Mouse (Mus musculus) neural tube, embryonic 15.5 days (tissue): ENCODE measurements around the gene Abhd14b. TPM values are rescaled to one million over a fixed set of nuclear protein-coding genes. Genes with fewer than 3 reads are reported as not detected.
"Not testable (repeated sequence)": the region's sequence is repeated elsewhere in the genome, so short reads cannot be mapped to it uniquely, and the experiment has no call there.

Experiments used
- ATAC-seq: fragments of 200-750 bp; cut with Nextera tagmentation; 2 replicates; pipeline ENCODE4 v1.8.0; 2017; ENCODE audit warnings: mild to moderate bottlenecking, moderate TSS enrichment, moderate library complexity; ENCODE audit not compliant: low FRiP score
- H3K27ac ChIP-seq: fragments of 300-500 bp; sonication (generic); replicated peaks from 2 replicates; pipeline ENCODE4 v1.5.1; 2015; ENCODE audit warnings: mild to moderate bottlenecking, inconsistent platforms
- H3K27me3 ChIP-seq: fragments of 300-500 bp; sonication (generic); replicated peaks from 2 replicates; pipeline ENCODE4 v1.6.1; 2015; ENCODE audit warnings: inconsistent platforms
- H3K36me3 ChIP-seq: fragments of 300-500 bp; sonication (generic); 2 replicates; pipeline ENCODE4 v1.6.1; 2015; ENCODE audit warnings: inconsistent platforms
- H3K4me1 ChIP-seq: fragments of 300-500 bp; sonication (generic); 2 replicates; pipeline ENCODE4 v1.6.1; 2015; ENCODE audit warnings: inconsistent platforms
- H3K4me2 ChIP-seq: fragments of 300-500 bp; sonication (generic); 2 replicates; pipeline ENCODE4 v1.6.1; 2015; ENCODE audit warnings: inconsistent platforms, mild to moderate bottlenecking, moderate library complexity
- H3K4me3 ChIP-seq: fragments of 300-500 bp; sonication (generic); replicated peaks from 2 replicates; pipeline ENCODE4 v1.5.1; 2015; ENCODE audit warnings: mild to moderate bottlenecking, inconsistent platforms
- H3K9ac ChIP-seq: fragments of 300-500 bp; sonication (generic); replicated peaks from 2 replicates; pipeline ENCODE4 v1.6.1; 2015; ENCODE audit warnings: mild to moderate bottlenecking, inconsistent platforms
- H3K9me3 ChIP-seq: fragments of 300-500 bp; sonication (generic); replicated peaks from 2 replicates; pipeline ENCODE4 v1.6.1; 2016; ENCODE audit warnings: inconsistent platforms
- WGBS: fragments of 180-500 bp; shearing (Covaris S2); methylation state at CpG from one replicate; pipeline ENCODE4 v1.1.7; 2015; ENCODE audit warnings: mixed read lengths; 5-methylcytosine and 5-hydroxymethylcytosine counted together
- polyA plus RNA-seq: library from polyadenylated mRNA; unstranded; fragments of >200 nt; fragmentation: Nextera tagmentation; extraction: Ambion mirVana; gene quantifications from 2 replicates; pipeline ENCODE4 v1.2.1, GENCODE M21; 2015

Abhd14b gene
- polyA plus RNA-seq, 1 experiment from 2014 or later = 10.0 TPM

- no peaks in the 10 kb centered on the region for H3K27me3 ChIP-seq
- H3K4me1 ChIP-seq = peaks cover 22% of the 10 kb centered on the region
- no peak overlapping the region for H3K4me2 ChIP-seq
- no peak overlapping the region for H3K27ac ChIP-seq
- WGBS = 88% methylated on average over 13 of the region's 13 CpGs
- H3K36me3 ChIP-seq = peaks cover 57% of the 10 kb centered on the region
- no peak for ATAC-seq
- H3K9ac ChIP-seq = no peak overlapping the region
- no peaks in the 10 kb centered on the region for H3K9me3 ChIP-seq
- H3K4me3 ChIP-seq = no peak overlapping the region
These were observed 34.4 kb downstream of the Abhd14b start for GRCm38 (mm10) chr9:106481676-106482075.

GRCm38 (mm10) chr9:106482578-106483115, 35.4 kb downstream of the Abhd14b start:
- H3K9me3 ChIP-seq = no peaks in the 10 kb centered on the region
- no peak overlapping the region for H3K4me3 ChIP-seq
- H3K9ac ChIP-seq = no peak overlapping the region
- H3K27me3 ChIP-seq = no peaks in the 10 kb centered on the region
- ATAC-seq = no peak
- H3K4me1 ChIP-seq = peaks cover 18% of the 10 kb centered on the region
- H3K36me3 ChIP-seq = peaks cover 57% of the 10 kb centered on the region
- H3K27ac ChIP-seq = no peak overlapping the region
- WGBS = 89% methylated on average over 17 of the region's 17 CpGs
- H3K4me2 ChIP-seq = no peak overlapping the region

GRCm38 (mm10) chr9:106483136-106483535, 35.9 kb downstream of the Abhd14b start:
- no peak overlapping the region for H3K27ac ChIP-seq
- H3K27me3 ChIP-seq = no peaks in the 10 kb centered on the region
- peaks cover 57% of the 10 kb centered on the region for H3K36me3 ChIP-seq
- WGBS = 99% methylated on average over 10 of the region's 10 CpGs
- ATAC-seq = no peak
- no peaks in the 10 kb centered on the region for H3K9me3 ChIP-seq
- no peak overlapping the region for H3K9ac ChIP-seq
- H3K4me3 ChIP-seq = no peak overlapping the region
- no peak overlapping the region for H3K4me2 ChIP-seq
- H3K4me1 ChIP-seq = peaks cover 14% of the 10 kb centered on the region

GRCm38 (mm10) chr9:106483606-106484005, 36.3 kb downstream of the Abhd14b start:
- H3K27me3 ChIP-seq = no peaks in the 10 kb centered on the region
- ATAC-seq = no peak
- H3K27ac ChIP-seq = no peak overlapping the region
- H3K4me1 ChIP-seq = peaks cover 9% of the 10 kb centered on the region
- H3K36me3 ChIP-seq = peaks cover 57% of the 10 kb centered on the region
- no peak overlapping the region for H3K4me2 ChIP-seq
- no peak overlapping the region for H3K9ac ChIP-seq
- 91% methylated on average over 17 of the region's 17 CpGs for WGBS
- H3K9me3 ChIP-seq = no peaks in the 10 kb centered on the region
- no peak overlapping the region for H3K4me3 ChIP-seq

DNA sequence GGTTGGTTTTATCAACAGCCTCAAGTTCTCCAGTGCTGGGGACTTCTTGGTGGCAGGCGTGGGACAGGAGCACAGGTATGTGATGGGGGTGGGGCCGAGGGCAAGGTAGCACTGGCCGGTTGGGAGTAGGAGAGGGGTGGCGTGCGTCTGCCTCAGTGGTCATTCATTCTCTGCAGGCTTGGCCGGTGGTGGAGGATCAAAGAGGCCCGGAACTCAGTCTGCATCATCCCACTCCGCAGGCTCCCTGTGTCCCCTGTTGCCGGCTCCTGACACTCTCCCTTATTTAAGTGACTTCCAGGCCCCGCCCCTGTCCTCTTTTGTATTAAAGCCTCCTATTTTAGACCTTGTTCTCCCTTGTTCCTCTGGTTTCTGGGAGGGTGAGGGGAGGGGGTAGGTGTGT, 37.8 kb downstream of the Abhd14b start:
- no peak overlapping the region for H3K9ac ChIP-seq
- peaks cover 57% of the 10 kb centered on the region for H3K36me3 ChIP-seq
- no peak overlapping the region for H3K27ac ChIP-seq
- H3K27me3 ChIP-seq = no peaks in the 10 kb centered on the region
- 83% methylated on average over 10 of the region's 10 CpGs for WGBS
- H3K4me3 ChIP-seq = no peak overlapping the region
- no peak overlapping the region for H3K4me2 ChIP-seq
- H3K4me1 ChIP-seq = no peaks in the 10 kb centered on the region
- H3K9me3 ChIP-seq = no peaks in the 10 kb centered on the region
- ATAC-seq = no peak

DNA sequence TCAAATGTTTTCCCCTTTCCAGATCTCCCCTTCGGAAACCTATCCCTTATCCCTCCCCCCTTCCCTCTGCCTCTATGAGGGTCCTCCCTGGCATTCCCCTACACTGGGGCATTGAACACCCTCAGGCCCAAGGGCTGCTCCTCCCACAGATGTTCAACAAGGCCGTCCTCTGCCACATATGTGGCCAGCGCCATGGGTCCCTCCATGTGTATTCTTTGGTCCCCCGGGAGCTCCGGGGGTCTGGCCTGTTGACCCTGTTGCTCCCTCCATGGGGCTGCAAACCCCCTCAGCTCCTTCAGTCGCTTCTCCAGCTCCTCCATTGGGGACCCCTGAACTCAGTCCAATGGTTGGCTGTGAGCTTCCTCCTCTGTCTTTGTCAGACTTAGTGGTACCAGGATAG, 40.3 kb downstream of the Abhd14b start:
- ATAC-seq, H3K4me1 ChIP-seq, H3K9ac ChIP-seq, H3K4me2 ChIP-seq, H3K4me3 ChIP-seq, H3K27ac ChIP-seq, H3K9me3 ChIP-seq, H3K27me3 ChIP-seq: not testable (repeated sequence)
- 90% methylated on average over 6 of the region's 6 CpGs for WGBS
- H3K36me3 ChIP-seq = peaks cover 39% of the 10 kb centered on the region

GRCm38 (mm10) chr9:106499667-106500066, 52.4 kb downstream of the Abhd14b start, which contains the start of gene Iqcf1:
Gene Iqcf1 (plus strand): TSS chr9:106499967.
- Histone ChIP-seq H3K4me1 (no peaks in the 10 kb centered on the region), H3K4me2 (no peak within 1 kb of the TSS), H3K27ac (no peak within 1 kb of the TSS), H3K9me3 (no peaks in the 10 kb centered on the region), H3K9ac (no peak within 1 kb of the TSS), H3K4me3 (no peak within 1 kb of the TSS), H3K36me3 (no peaks in the 10 kb centered on the region), H3K27me3 (no peaks in the 10 kb centered on the region)
- 94% methylated on average over 6 of the region's 6 CpGs for WGBS
- no peak for ATAC-seq

- Histone ChIP-seq H3K27ac (no peak overlapping the region), H3K4me1 (no peaks in the 10 kb centered on the region), H3K4me2 (no peak overlapping the region), H3K27me3 (no peaks in the 10 kb centered on the region), H3K36me3 (no peaks in the 10 kb centered on the region), H3K9ac (no peak overlapping the region), H3K9me3 (no peaks in the 10 kb centered on the region), H3K4me3 (no peak overlapping the region)
- WGBS = 90% methylated on average over 22 of the region's 22 CpGs
- no peak for ATAC-seq
These were observed 54.6 kb downstream of the Abhd14b start for GRCm38 (mm10) chr9:106501846-106502245.

Other genes starting within 250 kb of the Abhd14b start
- gene Ppm1m, start 247.7 kb upstream of the Abhd14b start, polyA plus RNA-seq = 16.9 and 20.5 TPM in 2 replicates
- 48.1 and 58.2 TPM in 2 replicates for gene Twf2, start 244.4 kb upstream of the Abhd14b start, polyA plus RNA-seq
- gene Tlr9, start 224.9 kb upstream of the Abhd14b start, polyA plus RNA-seq = 0.05 TPM in 1 of 2 replicates, not detected in the other
- gene Alas1, start 198.8 kb upstream of the Abhd14b start, polyA plus RNA-seq = 105 and 107 TPM in 2 replicates
- gene Poc1a, start 166.4 kb upstream of the Abhd14b start, polyA plus RNA-seq = 7.0 and 13.3 TPM in 2 replicates
- gene Dusp7, start 78.8 kb upstream of the Abhd14b start, polyA plus RNA-seq = 13.9 and 16.4 TPM in 2 replicates
- 656 and 712 TPM in 2 replicates for gene Rpl29, start 18.0 kb upstream of the Abhd14b start, polyA plus RNA-seq
- 20.5 and 24.9 TPM in 2 replicates for gene Acy1, start 9.1 kb upstream of the Abhd14b start, polyA plus RNA-seq
- 73.2 and 77.0 TPM in 2 replicates for gene Abhd14a, start 219 bp downstream of the Abhd14b start, polyA plus RNA-seq
- 185 and 222 TPM in 2 replicates for gene Pcbp4, start 5.8 kb downstream of the Abhd14b start, polyA plus RNA-seq
- gene Gpr62, start 18.5 kb downstream of the Abhd14b start, polyA plus RNA-seq = 1.1 and 1.4 TPM in 2 replicates
- 46.4 and 47.8 TPM in 2 replicates for gene Rrp9, start 28.5 kb downstream of the Abhd14b start, polyA plus RNA-seq
- 0.86 and 3.6 TPM in 2 replicates for gene Parp3, start 29.5 kb downstream of the Abhd14b start, polyA plus RNA-seq
- gene Iqcf1, start 52.5 kb downstream of the Abhd14b start, polyA plus RNA-seq = not detected in 2 replicates
- gene Iqcf5, start 67.1 kb downstream of the Abhd14b start, polyA plus RNA-seq = not detected in 2 replicates
- not detected in 2 replicates for gene Iqcf3, start 114.2 kb downstream of the Abhd14b start, polyA plus RNA-seq
- gene Iqcf4, start 123.5 kb downstream of the Abhd14b start, polyA plus RNA-seq = not detected in 2 replicates
- not detected in 2 replicates for gene Iqcf6, start 179.1 kb downstream of the Abhd14b start, polyA plus RNA-seq
- gene Grm2, start 208.6 kb downstream of the Abhd14b start, polyA plus RNA-seq = 4.9 and 6.4 TPM in 2 replicates
- gene Tex264, start 238.5 kb downstream of the Abhd14b start, polyA plus RNA-seq = 72.2 and 83.3 TPM in 2 replicates